Mouse (Mus musculus): ENCODE measurements around the gene Gm853.

The Gm853 gene

DNA sequence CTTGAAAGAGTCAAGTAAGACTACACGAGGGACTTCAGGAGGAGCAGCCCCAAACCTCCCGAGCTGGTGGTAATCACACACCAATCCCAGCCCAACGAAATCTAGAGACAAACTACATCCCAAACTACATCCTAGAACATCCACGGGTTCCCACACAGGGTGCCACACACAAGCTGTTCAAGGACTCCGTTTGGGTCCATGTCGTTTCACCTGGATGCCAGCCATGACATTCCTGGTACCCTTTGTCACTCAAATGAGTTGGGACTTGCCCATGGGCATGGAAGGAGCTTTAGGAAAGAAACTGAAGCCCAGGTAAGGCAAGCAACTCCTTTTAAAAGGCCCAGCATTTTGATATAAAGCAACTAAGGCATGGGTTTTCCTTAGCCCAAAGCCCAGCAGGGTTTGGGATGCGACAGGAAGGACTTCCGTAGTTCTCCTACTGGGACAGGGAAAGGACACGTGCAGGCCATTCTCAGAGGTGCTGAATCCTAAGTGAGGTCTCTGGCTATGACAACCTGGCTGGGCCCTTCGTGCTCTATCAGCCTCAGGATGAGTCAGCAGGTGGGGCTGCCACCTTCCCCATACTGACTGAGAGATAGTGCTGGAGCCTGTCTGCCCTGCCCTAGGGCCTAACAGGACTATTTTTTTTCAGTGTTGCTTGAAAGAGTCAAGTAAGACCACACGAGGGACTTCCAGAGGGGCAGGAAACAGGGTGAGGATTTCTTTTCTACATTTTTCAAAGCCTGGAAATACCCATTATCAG lies 49.0 kb downstream of the Gm853 start:
- DNase-seq = no peak

DNA sequence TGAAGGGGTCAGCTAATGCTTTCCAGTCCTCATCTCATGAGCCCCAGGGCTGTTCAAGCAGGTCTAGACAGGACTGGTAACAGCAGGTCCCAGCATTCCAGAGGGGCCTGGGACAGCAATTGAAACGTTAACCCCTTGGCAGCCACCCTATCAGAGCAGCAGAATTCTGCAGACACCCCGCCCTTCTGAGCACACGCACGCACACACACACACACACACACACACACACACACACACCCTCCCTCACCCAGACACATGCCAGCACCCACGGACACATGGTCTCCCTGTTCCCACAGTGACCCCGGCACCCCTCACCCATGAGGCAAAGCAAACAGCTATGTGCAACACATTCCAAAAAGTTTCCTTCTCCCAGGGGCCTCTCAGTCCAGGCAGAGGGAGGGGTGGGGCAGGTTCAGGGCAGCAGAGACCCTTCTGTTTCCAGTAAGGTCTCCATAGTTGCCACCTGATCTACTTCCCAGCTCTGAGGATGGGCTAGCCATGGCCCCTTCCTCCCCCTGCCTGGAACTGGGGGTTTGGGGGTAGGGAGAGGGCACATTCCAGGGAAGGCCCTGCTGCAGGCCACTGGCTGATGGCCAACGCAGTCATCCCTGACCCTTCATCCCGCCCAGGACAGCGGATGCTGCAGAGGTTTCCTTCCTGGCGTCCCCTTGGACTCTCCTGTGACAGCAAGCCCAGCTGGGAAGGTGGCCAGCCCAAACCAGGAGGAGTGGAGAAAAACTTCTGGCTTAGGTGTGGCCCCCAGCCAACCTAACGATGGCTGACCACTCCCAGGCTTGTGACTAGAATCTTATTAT lies 50.0 kb downstream of the Gm853 start:
- no peak for DNase-seq

DNA sequence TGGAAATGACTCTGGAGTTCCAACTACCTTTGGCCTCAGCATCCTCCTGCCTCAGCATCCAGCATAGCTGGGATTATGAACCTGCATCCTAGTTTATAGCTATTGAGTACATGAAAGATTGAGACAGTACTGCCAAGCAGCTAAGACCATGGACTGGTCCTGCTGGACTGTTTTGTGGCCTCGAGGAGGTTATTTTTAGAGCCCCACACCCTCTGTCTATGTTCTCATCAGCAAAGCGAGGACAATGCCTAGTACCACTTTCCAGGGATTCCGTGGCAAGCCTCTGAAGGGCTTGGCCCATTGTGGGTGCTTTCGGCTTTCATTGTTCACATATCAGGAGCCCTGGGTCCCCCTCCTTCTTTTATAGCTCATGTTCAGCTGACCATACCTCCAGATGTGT lies 51.8 kb downstream of the Gm853 start:
- DNase-seq = no peak

DNA sequence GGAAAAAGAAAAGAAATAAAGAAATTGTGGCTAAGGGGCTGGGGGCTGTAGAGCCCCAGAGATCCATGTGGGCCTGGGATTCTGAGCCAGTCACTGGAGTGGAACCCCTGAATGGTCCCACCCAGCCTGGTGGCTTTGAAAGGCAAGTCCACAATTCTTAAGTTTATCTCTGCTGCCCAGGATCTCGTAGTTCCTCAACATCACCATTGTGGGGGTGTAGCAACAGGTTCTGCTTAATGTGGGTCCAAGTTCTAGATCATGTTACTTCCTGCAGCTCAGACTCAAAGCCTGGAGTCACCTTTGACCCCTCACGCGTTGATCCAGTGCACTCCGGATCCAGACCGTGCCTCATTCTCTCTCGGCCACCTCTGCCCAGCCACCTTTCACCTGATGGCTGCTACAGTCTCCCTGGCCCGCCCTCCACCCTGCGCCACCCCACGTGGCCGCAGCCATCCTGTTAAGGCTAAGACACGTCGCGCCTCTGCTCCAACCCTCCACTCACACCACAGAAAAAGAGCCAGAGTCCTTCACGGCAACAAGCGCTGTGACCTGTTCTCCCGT lies 52.7 kb downstream of the Gm853 start:
- no peak for DNase-seq

DNA sequence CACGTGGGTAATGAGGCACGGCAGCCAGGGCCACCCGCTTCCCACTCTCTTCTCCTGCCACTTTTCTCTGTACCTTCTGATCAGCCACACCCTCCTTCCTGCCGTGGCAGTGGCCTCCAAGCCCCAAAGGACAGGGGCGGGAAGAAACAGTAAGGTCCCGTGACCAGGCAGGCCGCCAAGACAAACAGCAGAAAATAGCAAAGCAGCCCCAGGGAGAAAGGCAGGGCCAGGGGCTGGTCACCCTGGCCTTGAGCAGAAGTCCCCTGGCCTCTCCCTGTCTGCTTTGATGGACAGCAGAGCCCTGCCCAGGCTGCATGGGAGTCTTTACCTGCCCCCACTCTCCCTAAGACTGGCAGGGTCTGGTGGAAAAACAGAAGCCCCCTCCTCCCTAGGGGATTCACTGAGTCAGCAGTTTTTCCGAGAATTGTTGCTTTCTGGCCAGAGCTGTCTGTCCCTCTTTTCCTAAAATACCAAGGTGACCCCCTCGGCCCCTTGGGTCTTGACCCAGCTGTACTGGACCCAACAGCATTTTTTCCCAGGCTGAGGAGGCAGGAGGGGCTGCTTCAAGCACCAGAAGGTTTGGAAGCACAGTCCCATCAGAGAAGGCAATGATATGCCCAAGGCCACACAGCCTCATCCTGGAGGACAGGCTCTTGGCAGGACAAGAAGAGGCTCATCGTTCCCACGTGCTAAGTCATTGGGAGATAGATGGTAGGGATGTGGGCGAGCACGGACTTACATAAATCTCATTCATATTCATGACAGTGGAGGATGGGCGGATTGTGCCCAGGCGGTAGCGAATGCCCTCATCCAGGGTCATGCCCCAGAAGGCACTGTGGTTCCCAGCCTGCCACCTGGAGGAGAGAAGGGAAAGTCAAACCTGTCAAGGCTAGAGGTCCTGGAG lies 53.7 kb downstream of the Gm853 start:
- DNase-seq = no peak

DNA sequence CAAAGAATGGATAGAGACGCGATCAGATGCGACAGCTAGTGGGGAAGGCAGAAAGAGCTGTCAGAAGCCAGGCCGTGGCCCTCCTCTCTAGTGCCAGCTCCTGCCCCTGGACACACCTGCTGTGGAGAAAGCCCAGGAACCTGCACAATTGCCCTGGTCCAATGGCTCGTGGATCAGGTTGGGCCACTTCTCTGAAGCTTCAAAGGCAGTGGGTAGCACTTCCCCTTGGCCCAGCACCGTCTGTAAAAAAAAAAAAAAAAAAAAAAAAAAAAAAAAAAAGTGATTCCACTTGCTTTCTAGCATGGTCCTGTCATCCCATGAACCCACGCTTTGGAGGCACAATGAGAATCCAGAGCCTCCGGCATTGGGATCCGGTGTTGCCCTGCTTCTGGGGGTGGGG lies 54.4 kb downstream of the Gm853 start:
- DNase-seq = no peak

DNA sequence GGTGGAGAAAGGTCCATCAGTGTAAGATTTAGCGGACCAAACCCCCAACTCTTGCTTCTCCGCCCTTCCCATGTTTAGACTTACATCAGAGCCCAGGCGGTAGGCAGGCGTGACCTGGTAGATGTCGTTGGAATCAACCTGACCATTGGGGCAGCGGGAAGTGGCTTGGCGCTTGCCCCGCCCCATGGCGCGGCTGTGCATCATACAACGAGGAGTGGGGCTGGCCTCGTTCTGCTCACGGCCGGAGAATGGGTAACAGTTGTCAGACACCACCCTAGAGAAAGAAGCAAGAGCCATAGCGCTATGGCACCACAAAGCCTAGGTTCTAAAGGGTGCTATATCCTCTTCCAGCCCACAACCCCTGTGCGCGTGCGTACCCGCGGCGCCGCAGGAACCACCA lies 54.9 kb downstream of the Gm853 start:
- no peak for DNase-seq

DNA sequence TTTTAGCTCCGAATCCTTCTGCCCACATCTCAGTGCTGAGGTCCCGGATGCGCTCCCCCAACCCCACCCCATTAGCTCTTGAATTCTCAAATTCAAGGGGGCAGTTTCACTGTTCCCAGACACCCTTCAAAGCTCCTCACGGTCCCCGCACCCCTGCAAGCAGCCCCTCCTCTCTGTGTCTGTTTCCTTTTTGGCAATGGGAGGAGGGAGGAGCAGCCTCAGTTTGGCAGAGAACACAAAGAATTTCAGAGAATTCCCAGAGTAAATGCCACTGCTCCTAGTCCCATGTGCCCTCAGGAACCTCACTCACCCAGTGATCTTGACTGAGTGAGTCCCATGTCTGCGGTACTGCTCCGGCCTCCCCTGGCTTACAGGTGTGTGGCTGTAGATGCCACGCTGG lies 55.6 kb downstream of the Gm853 start:
- no peak for DNase-seq

DNA sequence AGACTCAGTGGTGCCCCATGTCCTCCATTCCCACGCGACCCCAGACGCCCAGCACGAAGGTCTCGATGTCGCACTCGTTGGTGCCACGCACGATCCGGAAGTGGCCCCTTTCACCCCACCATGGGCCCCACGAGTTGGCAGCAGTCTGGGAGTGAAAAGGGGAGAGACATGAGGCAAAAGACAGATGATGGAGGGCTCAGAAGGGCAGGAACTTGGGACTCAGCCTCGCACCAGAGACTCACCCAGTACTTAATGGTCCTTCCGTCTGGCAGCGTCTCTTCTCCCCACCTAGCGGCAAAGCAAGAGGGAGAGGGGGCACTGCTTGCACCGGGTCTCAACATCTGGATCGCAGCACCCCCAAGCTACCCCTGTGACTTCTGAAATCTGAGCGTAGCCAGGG lies 56.1 kb downstream of the Gm853 start:
- no peak for DNase-seq

DNA sequence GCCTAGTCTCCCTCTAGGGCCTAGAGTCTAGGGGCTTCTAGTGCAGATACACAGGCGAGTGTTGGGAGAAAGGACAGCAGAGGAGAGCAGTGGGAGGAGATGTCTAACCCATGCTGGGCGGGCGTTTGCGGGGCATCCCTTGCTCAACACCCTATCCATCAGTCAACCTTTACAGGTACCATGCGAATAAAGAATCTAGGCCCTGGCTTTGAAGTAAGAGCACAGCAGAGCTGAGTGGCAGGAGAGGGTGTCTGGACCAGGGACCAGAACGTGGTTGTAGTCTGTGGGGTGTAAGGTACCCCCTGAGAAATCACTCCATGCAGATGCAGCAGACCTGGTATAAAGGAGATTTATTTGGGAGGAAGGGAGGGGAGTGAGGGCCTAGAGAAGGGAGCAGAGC lies 58.1 kb downstream of the Gm853 start:
- no peak for DNase-seq

DNA sequence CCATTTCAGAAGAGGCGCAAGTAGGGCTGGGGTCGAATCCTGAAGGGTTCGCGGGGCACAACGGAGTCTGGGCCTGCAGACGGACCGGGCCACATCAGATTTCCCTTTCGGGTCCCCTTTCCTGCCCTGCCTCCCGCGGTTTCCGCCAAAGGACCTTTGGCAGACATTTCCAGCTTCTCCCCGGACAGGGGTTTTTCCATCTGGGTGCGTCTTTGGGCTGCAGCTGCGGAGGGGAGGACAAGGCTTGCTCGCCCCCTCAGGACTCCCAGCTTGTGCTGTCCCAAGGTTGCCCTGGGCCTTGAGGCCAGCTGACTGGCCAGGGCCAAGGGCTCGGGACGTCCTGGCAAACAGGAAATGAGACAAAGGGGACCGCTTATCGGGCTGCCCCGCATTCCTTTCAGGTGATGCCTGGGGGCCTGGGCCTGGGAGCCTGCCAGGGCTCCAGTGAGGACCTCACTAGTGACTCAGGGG lies 58.8 kb downstream of the Gm853 start:
- DNase-seq = no peak

DNA sequence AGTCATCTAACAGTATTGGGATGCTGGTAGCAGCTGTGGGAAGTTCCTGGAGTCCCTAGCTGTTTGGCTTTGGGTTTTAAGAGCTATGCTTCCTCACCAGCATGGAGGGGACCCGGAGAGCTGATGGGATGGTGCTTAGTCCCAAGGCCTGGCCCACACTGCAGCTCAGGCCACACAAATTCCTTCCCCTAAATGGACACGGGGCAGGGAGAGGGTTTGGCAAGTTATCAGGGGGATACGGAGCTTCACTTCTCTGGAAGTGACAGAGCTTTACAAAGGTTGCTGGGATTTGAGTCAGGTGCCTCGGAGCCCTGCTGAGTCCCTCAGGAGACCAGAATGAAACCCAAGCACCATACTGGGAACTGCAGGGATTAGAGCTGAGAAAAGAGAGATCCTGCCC lies 60.9 kb downstream of the Gm853 start:
- no peak for DNase-seq
